Mouse (Mus musculus): ENCODE measurements around the gene Impad1. TPM values are rescaled to one million over a fixed set of nuclear protein-coding genes. Genes with fewer than 3 reads are reported as not detected.

The Impad1 gene
- not detected in 2 replicates for polyA plus RNA-seq (2012; ENCODE audit: insufficient read depth, insufficient read length, low replicate concordance, missing spikeins)

DNA sequence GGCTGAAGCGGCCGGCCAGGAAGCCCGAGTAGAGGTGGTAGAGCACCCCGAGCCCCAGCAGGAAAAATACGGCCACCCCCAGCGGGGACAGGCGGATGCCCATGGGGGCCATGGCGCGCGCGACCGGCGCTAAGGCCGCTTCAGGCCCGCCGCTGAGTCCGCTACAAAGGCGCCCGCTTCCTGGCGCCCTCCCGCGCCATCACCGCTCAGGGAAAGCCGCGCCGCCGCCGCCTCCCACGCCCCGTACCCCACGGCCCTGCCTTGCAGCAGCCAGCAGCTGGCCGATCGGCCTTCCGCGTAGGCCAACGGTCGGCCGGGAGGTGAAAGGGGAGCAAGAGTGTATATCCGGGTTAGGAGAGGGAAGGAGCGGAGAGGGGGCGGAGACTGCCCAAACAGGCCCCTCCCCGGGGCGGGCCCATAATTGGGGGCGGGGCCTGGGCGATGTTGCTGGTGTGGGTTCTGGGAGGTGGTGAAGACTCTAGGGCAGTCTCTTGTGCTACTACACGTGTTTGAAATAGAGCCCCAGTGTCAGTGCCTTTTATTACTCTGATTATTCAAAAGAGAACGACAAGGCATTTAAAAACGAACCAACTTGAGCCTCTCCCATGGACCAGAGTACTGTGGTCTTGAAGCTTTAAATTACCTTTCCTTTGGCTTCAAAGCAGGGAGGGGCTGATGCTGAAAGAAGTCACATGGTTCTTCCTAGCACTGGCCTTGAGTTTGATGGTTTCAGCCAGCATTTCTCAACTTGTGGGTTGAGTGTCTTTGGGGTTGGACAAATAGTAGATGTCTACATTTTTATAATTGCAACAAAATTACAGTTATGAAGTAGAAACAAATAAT, at the start of gene Impad1:
Gene Impad1 (minus strand): TSS at position 364 of the 843 bp plus-strand sequence.
- no peak for TF ChIP-seq CTCF (IDR thresholded peaks at IDR 0.05; ENCODE audit: insufficient read depth, low read depth, low read length)
- TF ChIP-seq POLR2A (IDR thresholded peaks at IDR 0.05; ENCODE audit: insufficient read depth, low read depth, low read length): peak; percentile 57
- under 1% methylated on average over 48 of the region's 48 CpGs for WGBS

GRCm38 (mm10) chr4:4840145-4840544, 47.0 kb upstream of the Impad1 start:
- 3% methylated on average over 1 of the region's 1 CpGs for WGBS

More for the DNA sequence above, at the start of gene Impad1:
- Histone ChIP-seq H3K27ac (ENCODE audit: insufficient read depth, low read depth, low read length) (peak within 1 kb of the TSS; percentile 92), H3K4me3 (ENCODE audit: insufficient read depth, low read depth, low read length) (peak within 1 kb of the TSS; percentile 79), H3K4me1 (ENCODE audit: control insufficient read depth, insufficient read depth, low read length) (no peaks in the 10 kb centered on the region)

DNA sequence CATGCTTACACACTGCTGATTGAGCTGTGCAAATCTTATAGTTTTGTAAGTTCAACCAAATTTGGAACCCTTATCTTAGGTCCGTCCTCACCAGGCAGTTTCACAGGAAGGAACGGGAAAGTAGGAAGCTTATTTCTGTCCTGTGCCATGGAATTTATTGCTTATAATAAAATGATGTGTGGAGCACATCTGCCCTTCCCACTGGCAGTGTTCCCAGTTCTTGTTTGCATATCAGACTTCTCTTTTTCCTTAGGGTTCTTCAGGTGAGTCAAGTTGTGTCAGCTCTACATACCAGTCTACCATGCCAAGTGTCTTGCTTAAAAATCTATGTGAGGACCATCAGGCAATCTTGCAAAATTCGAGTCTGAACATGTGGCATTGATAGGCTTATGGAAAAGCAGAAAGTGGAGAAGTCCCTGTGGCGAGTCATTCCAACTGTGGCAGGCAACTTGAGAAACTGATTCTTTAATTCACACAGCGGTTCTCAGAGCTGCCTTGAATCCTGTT, 40.7 kb upstream of the Impad1 start:
- WGBS: 75% methylated on average over 5 of the region's 5 CpGs
- TF ChIP-seq CTCF (IDR thresholded peaks at IDR 0.05; ENCODE audit: insufficient read depth, low read depth, low read length) (no peak), POLR2A (IDR thresholded peaks at IDR 0.05; ENCODE audit: insufficient read depth, low read depth, low read length) (no peak)
- Histone ChIP-seq H3K4me3 (ENCODE audit: insufficient read depth, low read depth, low read length) (no peak overlapping the region), H3K27ac (ENCODE audit: insufficient read depth, low read depth, low read length) (no peak overlapping the region), H3K4me1 (ENCODE audit: control insufficient read depth, insufficient read depth, low read length) (no peaks in the 10 kb centered on the region)

More at GRCm38 (mm10) chr4:4840145-4840544, 47.0 kb upstream of the Impad1 start:
- H3K27ac ChIP-seq (ENCODE audit: insufficient read depth, low read depth, low read length): peak overlapping the region; percentile 96
- no peak overlapping the region for H3K4me3 ChIP-seq (ENCODE audit: insufficient read depth, low read depth, low read length)
- no peaks in the 10 kb centered on the region for H3K4me1 ChIP-seq (ENCODE audit: control insufficient read depth, insufficient read depth, low read length)
- TF ChIP-seq CTCF (IDR thresholded peaks at IDR 0.05; ENCODE audit: insufficient read depth, low read depth, low read length) (no peak), POLR2A (IDR thresholded peaks at IDR 0.05; ENCODE audit: insufficient read depth, low read depth, low read length) (no peak)

- TF ChIP-seq POLR2A (IDR thresholded peaks at IDR 0.05; ENCODE audit: insufficient read depth, low read depth, low read length) (no peak), CTCF (IDR thresholded peaks at IDR 0.05; ENCODE audit: insufficient read depth, low read depth, low read length) (no peak)
- H3K27ac ChIP-seq (ENCODE audit: insufficient read depth, low read depth, low read length): no peak overlapping the region
- 58% methylated on average over 2 of the region's 2 CpGs for WGBS
- H3K4me1 ChIP-seq (ENCODE audit: control insufficient read depth, insufficient read depth, low read length): no peaks in the 10 kb centered on the region
- H3K4me3 ChIP-seq (ENCODE audit: insufficient read depth, low read depth, low read length): no peak overlapping the region
Observed at GRCm38 (mm10) chr4:4828131-4828530, 35.0 kb upstream of the Impad1 start.

GRCm38 (mm10) chr4:4822119-4822518, 29.0 kb upstream of the Impad1 start:
- WGBS: 74% methylated on average over 1 of the region's 1 CpGs
- H3K4me3 ChIP-seq (ENCODE audit: insufficient read depth, low read depth, low read length): no peak overlapping the region
- H3K27ac ChIP-seq (ENCODE audit: insufficient read depth, low read depth, low read length): no peak overlapping the region
- H3K4me1 ChIP-seq (ENCODE audit: control insufficient read depth, insufficient read depth, low read length): no peaks in the 10 kb centered on the region
- no peak for TF ChIP-seq CTCF (IDR thresholded peaks at IDR 0.05; ENCODE audit: insufficient read depth, low read depth, low read length)
- TF ChIP-seq POLR2A (IDR thresholded peaks at IDR 0.05; ENCODE audit: insufficient read depth, low read depth, low read length): no peak

- peak overlapping the region; percentile 92 for H3K27ac ChIP-seq (ENCODE audit: insufficient read depth, low read depth, low read length)
- 0 out of 2 replicates have a peak, but pooled peaks have one; percentile 27 for TF ChIP-seq POLR2A (IDR thresholded peaks at IDR 0.05; ENCODE audit: insufficient read depth, low read depth, low read length)
- TF ChIP-seq CTCF (IDR thresholded peaks at IDR 0.05; ENCODE audit: insufficient read depth, low read depth, low read length): no peak
- H3K4me3 ChIP-seq (ENCODE audit: insufficient read depth, low read depth, low read length): peak overlapping the region; percentile 79
- under 1% methylated on average over 61 of the region's 61 CpGs for WGBS
- no peaks in the 10 kb centered on the region for H3K4me1 ChIP-seq (ENCODE audit: control insufficient read depth, insufficient read depth, low read length)
Observed at GRCm38 (mm10) chr4:4792141-4792991, 789 bp downstream of the Impad1 start.

DNA sequence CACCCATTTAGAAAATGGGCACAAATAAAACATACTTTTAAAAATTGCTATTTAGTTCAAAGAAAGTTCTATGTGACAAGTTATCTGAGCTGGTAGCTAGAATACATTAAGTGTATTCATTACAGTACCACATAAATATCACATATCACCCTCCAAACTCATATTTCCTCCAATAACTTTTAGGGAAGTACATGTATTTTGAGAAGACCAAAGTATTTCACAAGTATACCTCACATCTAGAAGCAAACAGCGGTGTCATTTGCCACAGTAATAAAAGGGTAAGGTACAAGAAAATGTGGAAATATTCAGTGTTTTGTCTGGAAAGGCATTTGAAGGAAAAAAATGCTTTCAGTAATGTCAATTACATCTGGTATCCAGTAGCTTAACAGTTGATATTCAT, 2.0 kb downstream of the Impad1 start:
- TF ChIP-seq POLR2A (IDR thresholded peaks at IDR 0.05; ENCODE audit: insufficient read depth, low read depth, low read length) (no peak), CTCF (IDR thresholded peaks at IDR 0.05; ENCODE audit: insufficient read depth, low read depth, low read length) (no peak)
- Histone ChIP-seq H3K4me3 (ENCODE audit: insufficient read depth, low read depth, low read length) (no peak overlapping the region), H3K27ac (ENCODE audit: insufficient read depth, low read depth, low read length) (no peak overlapping the region), H3K4me1 (ENCODE audit: control insufficient read depth, insufficient read depth, low read length) (no peaks in the 10 kb centered on the region)
- WGBS: 63% methylated on average over 1 of the region's 1 CpGs

- TF ChIP-seq POLR2A (IDR thresholded peaks at IDR 0.05; ENCODE audit: insufficient read depth, low read depth, low read length) (no peak), CTCF (IDR thresholded peaks at IDR 0.05; ENCODE audit: insufficient read depth, low read depth, low read length) (no peak)
- H3K4me3 ChIP-seq (ENCODE audit: insufficient read depth, low read depth, low read length): no peak overlapping the region
- H3K4me1 ChIP-seq (ENCODE audit: control insufficient read depth, insufficient read depth, low read length): no peaks in the 10 kb centered on the region
- WGBS: 64% methylated on average over 2 of the region's 2 CpGs
- H3K27ac ChIP-seq (ENCODE audit: insufficient read depth, low read depth, low read length): no peak overlapping the region
Observed at GRCm38 (mm10) chr4:4785169-4785568, 8.0 kb downstream of the Impad1 start.
